Mouse (Mus musculus) midbrain, embryonic 14.5 days (tissue): ENCODE measurements around the gene Sys1. TPM values are rescaled to one million over a fixed set of nuclear protein-coding genes. Genes with fewer than 3 reads are reported as not detected.

ENCODE experiments used
- ATAC-seq: fragments of 200-750 bp; cut with Nextera tagmentation; 2 replicates; pipeline ENCODE4 v1.8.0; 2017; ENCODE audit warnings: moderate number of reproducible peaks, moderate library complexity; ENCODE audit not compliant: low FRiP score, low TSS enrichment
- DNase-seq: peaks from one replicate; pipeline ENCODE4 v3.0.0-alpha.2; 2015
- H3K27ac ChIP-seq: fragments of 300-500 bp; sonication (generic); replicated peaks from 2 replicates; pipeline ENCODE4 v1.5.1; 2014; ENCODE audit warnings: mild to moderate bottlenecking, low read depth, low read length, moderate library complexity
- H3K27me3 ChIP-seq: fragments of 300-500 bp; sonication (generic); 2 replicates; pipeline ENCODE4 v1.6.1; 2014; ENCODE audit warnings: low read length, control low read depth, mixed read lengths; ENCODE audit not compliant: control insufficient read depth, insufficient read depth
- H3K36me3 ChIP-seq: fragments of 300-500 bp; sonication (generic); 2 replicates; pipeline ENCODE4 v1.6.1; 2014; ENCODE audit warnings: low read length, control low read depth; ENCODE audit not compliant: control insufficient read depth, insufficient read depth
- H3K4me1 ChIP-seq: fragments of 300-500 bp; sonication (generic); 2 replicates; pipeline ENCODE4 v1.6.1; 2014; ENCODE audit warnings: mild to moderate bottlenecking, antibody characterized with exemption, low read length, control low read depth; ENCODE audit not compliant: control insufficient read depth, insufficient read depth
- H3K4me2 ChIP-seq: fragments of 300-500 bp; sonication (generic); 2 replicates; pipeline ENCODE4 v1.6.1; 2014; ENCODE audit warnings: mild to moderate bottlenecking, low read length, moderate library complexity
- H3K4me3 ChIP-seq: fragments of 300-500 bp; sonication (generic); replicated peaks from 2 replicates; pipeline ENCODE4 v1.5.1; 2014; ENCODE audit warnings: low read depth, low read length
- H3K9ac ChIP-seq: fragments of 300-500 bp; sonication (generic); replicated peaks from 2 replicates; pipeline ENCODE4 v1.6.1; 2014; ENCODE audit warnings: mild to moderate bottlenecking, low read length, moderate library complexity
- H3K9me3 ChIP-seq: fragments of 300-500 bp; sonication (generic); 2 replicates; pipeline ENCODE4 v1.6.1; 2016; ENCODE audit warnings: low read length, control low read depth, mixed read lengths; ENCODE audit not compliant: control insufficient read depth
- WGBS: fragments of 180-500 bp; shearing (Covaris S2); extraction: QIAGEN DNeasy Blood & Tissue Kit; methylation state at CpG from one replicate; pipeline ENCODE4 v1.1.7; 2014; 5-methylcytosine and 5-hydroxymethylcytosine counted together
- polyA plus RNA-seq: library from polyadenylated mRNA; unstranded; fragments of >200 nt; fragmentation: Nextera tagmentation; extraction: Ambion mirVana; gene quantifications from 2 replicates; pipeline ENCODE4 v1.2.1, GENCODE M21; 2014

Sys1 gene
- polyA plus RNA-seq, 1 experiment from 2014 or later, result 93.1 TPM

DNA sequence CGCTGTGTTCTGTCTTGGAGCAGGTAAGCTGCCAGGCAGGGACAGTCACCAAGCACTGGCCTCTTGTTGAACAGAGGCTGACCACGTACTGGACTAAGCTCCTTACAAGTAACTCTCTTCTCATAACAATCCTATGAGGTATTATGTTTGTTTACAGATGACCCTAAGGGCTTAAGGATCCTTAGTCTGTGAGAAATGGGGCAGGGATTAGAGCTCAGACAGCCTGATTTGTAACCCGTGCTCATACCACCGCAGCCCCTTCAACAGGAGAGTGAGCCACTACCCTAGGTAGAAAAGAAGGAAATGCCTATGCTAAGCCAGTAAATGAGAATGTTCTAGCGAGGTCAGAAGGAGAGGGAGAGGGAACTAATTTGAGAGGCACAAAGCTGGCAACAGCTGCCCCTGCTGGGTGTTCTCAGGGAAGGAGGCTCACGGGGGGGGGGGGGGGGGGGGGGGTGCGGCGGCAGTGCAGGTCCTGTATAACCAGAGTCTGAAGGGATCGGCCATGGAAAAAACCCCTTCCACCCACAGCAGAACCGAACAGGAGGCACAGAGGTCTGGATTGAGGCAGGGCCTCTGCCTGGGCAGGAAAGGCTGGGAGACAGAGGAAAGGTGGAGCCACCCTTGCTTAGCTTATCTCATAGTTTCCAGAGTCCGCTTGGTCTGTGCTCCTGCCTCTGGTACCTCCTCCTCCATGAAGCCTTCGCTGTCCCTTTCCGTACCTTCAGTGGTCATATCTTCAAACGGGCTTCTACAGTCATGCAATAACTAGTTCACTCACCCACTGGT, 55.6 kb downstream of the Sys1 start:
- Histone ChIP-seq H3K36me3 (no peaks in the 10 kb centered on the region), H3K27me3 (no peaks in the 10 kb centered on the region), H3K4me3 (no peak overlapping the region), H3K27ac (no peak overlapping the region), H3K4me1 (no peaks in the 10 kb centered on the region), H3K9me3 (no peaks in the 10 kb centered on the region), H3K4me2 (no peak overlapping the region), H3K9ac (no peak overlapping the region)
- ATAC-seq (no peak), DNase-seq (no peak)
- WGBS, result 71% methylated on average over 11 of the region's 14 CpGs

DNA sequence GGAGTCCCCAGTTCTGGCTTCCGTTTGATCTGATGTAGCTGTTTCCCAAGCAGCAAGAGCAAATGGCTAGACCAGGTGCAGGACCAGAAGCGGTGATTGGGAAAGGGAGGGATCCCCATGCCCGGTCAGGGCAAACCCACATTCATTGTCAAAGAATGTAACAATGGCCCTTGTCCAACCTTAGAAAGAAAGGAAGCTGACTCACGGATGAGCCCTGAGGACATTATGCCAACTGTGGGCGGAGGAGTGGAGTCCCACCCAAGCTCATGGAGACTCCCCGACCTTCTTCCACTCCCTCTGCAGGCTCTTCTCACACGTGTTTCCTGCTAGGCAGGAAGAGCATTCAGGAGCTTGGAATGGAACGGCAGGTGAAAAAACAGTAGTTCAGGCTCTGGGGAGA, 56.6 kb downstream of the Sys1 start:
- DNase-seq (no peak), ATAC-seq (no peak)
- WGBS, result 81% methylated on average over 8 of the region's 8 CpGs
- no peak overlapping the region for H3K27ac ChIP-seq
- H3K27me3 ChIP-seq, result no peaks in the 10 kb centered on the region
- H3K4me1 ChIP-seq, result no peaks in the 10 kb centered on the region
- H3K4me2 ChIP-seq, result no peak overlapping the region
- H3K36me3 ChIP-seq, result no peaks in the 10 kb centered on the region
- no peaks in the 10 kb centered on the region for H3K9me3 ChIP-seq
- H3K9ac ChIP-seq, result no peak overlapping the region
- no peak overlapping the region for H3K4me3 ChIP-seq

DNA sequence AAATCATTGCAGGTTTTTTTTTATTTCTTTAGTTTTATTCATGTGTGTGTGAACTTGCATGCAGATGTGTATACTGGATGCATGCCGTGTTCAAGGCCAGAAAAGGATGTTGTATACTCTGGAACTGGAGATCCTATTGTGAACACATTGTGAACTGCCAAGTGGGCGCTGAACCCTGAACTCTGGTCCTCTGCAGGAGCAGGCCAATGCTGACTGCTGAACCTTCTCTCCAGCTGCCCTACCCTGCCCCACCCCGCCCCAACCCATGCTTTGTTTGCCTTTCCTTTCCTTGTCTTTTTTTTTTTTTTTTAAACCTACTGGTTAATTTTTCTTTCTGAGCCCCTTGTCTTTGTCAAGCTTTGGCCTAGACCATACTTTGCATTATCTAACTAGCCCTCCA, 58.2 kb downstream of the Sys1 start:
- Histone ChIP-seq H3K4me1 (no peaks in the 10 kb centered on the region), H3K27me3 (no peaks in the 10 kb centered on the region), H3K4me2 (no peak overlapping the region), H3K9ac (no peak overlapping the region), H3K9me3 (no peaks in the 10 kb centered on the region), H3K4me3 (no peak overlapping the region), H3K27ac (no peak overlapping the region), H3K36me3 (no peaks in the 10 kb centered on the region)
- 91% methylated on average over 3 of the region's 3 CpGs for WGBS
- ATAC-seq (no peak), DNase-seq (no peak)

DNA sequence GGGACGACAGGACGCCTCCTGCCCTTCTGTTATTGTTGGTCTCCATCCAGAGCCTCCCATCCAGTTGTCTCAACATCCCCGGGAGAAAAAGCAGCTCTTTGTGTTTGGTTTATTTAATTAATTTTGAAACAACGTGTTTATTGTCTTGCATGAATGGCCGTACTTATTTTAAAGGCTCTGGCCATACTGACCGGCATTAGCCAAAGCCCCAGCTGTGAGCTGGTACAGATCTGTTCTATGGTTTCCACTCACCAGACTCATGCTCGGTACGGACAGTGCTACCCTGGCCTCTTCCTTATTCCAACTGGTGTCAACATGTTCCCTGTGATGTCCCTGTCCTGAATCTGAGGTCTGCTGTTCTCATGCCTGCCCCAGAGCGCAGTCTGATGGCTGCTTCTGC, 59.1 kb downstream of the Sys1 start:
- Histone ChIP-seq H3K9ac (no peak overlapping the region), H3K4me2 (no peak overlapping the region), H3K27me3 (no peaks in the 10 kb centered on the region), H3K36me3 (no peaks in the 10 kb centered on the region), H3K27ac (no peak overlapping the region), H3K4me1 (no peaks in the 10 kb centered on the region), H3K9me3 (no peaks in the 10 kb centered on the region), H3K4me3 (no peak overlapping the region)
- no peak for ATAC-seq
- DNase-seq, result no peak
- 84% methylated on average over 9 of the region's 9 CpGs for WGBS

DNA sequence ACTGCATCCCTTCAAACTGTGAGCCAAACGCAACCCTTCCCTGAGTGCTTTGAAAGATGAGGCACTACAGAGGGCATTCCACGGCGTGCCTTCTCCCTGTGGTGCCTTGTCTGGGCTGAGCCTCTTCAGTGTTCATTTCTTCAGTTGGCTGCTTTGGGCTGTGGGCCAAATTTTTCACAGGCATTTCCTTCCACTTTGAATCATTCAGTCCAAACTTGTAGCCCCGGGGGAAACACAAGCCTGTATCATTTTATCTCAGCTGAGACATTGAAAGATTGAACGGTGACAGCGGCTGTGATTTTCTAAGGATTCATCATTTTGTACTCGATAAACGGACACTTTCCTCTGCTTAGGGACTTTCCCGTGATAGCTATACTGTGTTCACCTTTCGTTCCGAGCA, 59.8 kb downstream of the Sys1 start:
- H3K36me3 ChIP-seq, result no peaks in the 10 kb centered on the region
- no peak overlapping the region for H3K4me3 ChIP-seq
- no peak for DNase-seq
- no peak overlapping the region for H3K27ac ChIP-seq
- no peak overlapping the region for H3K9ac ChIP-seq
- no peaks in the 10 kb centered on the region for H3K27me3 ChIP-seq
- no peaks in the 10 kb centered on the region for H3K4me1 ChIP-seq
- ATAC-seq, result no peak
- no peaks in the 10 kb centered on the region for H3K9me3 ChIP-seq
- no peak overlapping the region for H3K4me2 ChIP-seq
- 89% methylated on average over 11 of the region's 11 CpGs for WGBS

DNA sequence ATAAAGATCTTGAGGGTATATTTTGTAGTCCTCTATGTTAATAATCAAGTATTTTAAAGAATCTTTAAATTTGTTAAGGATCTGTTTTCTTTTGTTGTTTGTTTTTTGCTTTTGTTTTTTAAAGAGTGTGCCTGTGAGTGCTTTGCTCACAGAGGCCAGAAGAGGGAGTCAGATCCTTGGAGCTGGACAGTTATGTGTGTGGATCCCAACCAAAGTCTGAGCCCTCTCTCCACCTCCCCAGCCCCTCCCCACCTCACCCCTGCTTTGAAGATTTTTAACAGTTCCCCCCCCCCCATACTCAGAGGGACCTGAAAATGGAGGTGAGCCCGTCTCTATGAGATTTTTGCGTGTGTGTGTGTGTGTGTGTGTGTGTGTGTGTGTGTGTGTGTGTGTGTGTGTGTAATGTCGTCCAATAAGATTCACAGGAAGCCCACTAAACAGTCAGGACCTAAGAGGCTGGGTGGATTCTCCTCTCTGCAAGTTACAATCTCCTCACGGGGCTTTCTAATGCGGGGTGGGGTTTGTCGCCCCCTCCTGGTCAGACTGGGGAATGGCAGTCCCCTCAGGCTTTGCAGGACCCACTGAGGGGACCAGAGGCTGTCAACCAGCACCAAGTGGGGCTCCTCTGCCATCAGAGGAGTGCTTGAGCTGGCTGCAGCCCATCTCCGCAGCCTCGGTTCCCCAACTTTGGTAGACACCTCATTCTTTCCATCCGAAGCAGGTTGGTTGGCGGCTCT, 60.9 kb downstream of the Sys1 start:
- no peaks in the 10 kb centered on the region for H3K36me3 ChIP-seq
- no peak overlapping the region for H3K4me3 ChIP-seq
- 32% methylated on average over 10 of the region's 10 CpGs for WGBS
- H3K27ac ChIP-seq, result no peak overlapping the region
- ATAC-seq (no peak), DNase-seq (peak; percentile 28)
- no peak overlapping the region for H3K9ac ChIP-seq
- no peaks in the 10 kb centered on the region for H3K27me3 ChIP-seq
- no peaks in the 10 kb centered on the region for H3K9me3 ChIP-seq
- H3K4me2 ChIP-seq, result no peak overlapping the region
- H3K4me1 ChIP-seq, result no peaks in the 10 kb centered on the region

DNA sequence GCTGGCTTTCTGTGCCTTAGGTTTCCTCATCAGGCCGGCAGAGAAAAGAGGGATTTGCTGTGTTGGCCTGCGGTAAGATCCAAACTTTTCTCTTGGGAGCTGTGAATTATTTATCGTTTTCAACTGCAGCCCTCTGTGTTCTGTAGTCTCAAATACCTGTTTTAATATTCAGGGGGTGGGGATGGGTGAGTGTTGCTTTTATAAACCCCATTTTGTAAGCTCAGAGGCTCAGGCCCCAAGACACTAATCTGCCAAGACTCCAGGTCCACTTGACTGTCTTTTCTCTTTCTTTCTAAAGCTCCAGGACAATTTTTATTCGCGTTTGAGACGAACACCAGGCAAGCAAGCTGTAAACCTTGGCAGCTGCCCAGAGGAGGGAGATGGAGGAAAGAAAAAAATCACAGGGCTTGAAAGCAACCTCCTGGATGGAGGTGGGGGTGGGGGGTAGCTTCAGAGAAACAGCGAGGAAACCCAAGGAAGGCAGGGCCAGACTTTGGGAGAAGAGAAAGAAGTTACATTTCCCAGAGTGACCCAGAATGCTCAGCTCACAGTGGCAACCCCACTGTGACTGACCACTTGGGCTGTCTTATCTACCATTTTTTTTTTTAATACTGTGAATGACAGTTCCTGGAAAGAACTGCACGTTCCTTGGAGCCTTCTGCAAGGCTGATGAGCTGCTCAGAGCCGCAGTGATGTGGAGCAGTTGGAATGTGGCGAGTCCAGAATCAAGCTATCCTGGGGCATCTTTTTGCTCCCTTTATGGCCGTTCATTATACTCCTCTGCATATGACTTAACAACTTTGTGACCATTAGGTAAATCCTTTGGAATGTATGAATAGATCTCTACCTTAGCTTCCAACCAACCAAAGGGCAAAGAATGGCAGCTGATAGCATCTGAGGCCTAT, 61.8 kb downstream of the Sys1 start:
- ATAC-seq, result no peak
- H3K36me3 ChIP-seq, result no peaks in the 10 kb centered on the region
- no peak overlapping the region for H3K27ac ChIP-seq
- WGBS, result 61% methylated on average over 11 of the region's 11 CpGs
- H3K4me3 ChIP-seq, result no peak overlapping the region
- peak; percentile 26 for DNase-seq
- no peaks in the 10 kb centered on the region for H3K9me3 ChIP-seq
- H3K9ac ChIP-seq, result no peak overlapping the region
- H3K4me2 ChIP-seq, result no peak overlapping the region
- no peaks in the 10 kb centered on the region for H3K27me3 ChIP-seq
- no peaks in the 10 kb centered on the region for H3K4me1 ChIP-seq

DNA sequence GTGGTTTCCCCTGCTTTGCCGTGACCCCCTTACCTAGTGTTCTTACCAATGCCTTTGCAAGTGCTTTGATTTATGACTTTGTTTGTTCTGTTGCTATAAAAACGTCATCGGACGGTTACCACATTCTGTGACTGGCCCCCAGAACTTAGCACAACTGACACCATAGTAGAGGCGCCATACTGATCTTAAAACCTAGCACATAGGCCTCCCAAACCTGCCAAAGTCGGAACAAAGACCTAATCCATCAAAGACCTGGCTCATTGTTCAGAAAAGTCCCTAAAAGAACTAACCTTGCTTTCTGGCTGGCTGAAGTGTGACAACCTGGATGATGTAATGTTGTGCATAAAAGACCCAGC, 62.4 kb downstream of the Sys1 start:
- Histone ChIP-seq H3K9ac (no peak overlapping the region), H3K27ac (no peak overlapping the region), H3K4me2 (no peak overlapping the region), H3K36me3 (no peaks in the 10 kb centered on the region), H3K4me3 (no peak overlapping the region), H3K9me3 (no peaks in the 10 kb centered on the region), H3K27me3 (no peaks in the 10 kb centered on the region), H3K4me1 (no peaks in the 10 kb centered on the region)
- 76% methylated on average over 6 of the region's 6 CpGs for WGBS
- DNase-seq, result no peak
- no peak for ATAC-seq
